Mouse (Mus musculus) heart, embryonic 12.5 days (tissue): ENCODE results near the gene Znhit1. TPM values are rescaled to one million over a fixed set of nuclear protein-coding genes. Genes with fewer than 3 reads are reported as not detected.

Experiments
- ATAC-seq: fragments of 200-750 bp; cut with Nextera tagmentation; 2 replicates; pipeline ENCODE4 v1.8.0; 2017; ENCODE audit warnings: moderate TSS enrichment, moderate library complexity; ENCODE audit not compliant: insufficient number of reproducible peaks, low FRiP score
- H3K27ac ChIP-seq: fragments of 300-500 bp; sonication (generic); 2 replicates; pipeline ENCODE4 v1.5.1; 2016; ENCODE audit warnings: mild to moderate bottlenecking, moderate library complexity; ENCODE audit not compliant: poor library complexity, severe bottlenecking
- H3K27me3 ChIP-seq: fragments of 300-500 bp; sonication (generic); replicated peaks from 2 replicates; pipeline ENCODE4 v1.6.1; 2016; ENCODE audit warnings: mild to moderate bottlenecking, moderate library complexity
- H3K36me3 ChIP-seq: fragments of 300-500 bp; sonication (generic); 2 replicates; pipeline ENCODE4 v1.6.1; 2016; ENCODE audit warnings: mild to moderate bottlenecking, moderate library complexity
- H3K4me1 ChIP-seq: fragments of 300-500 bp; sonication (generic); replicated peaks from 2 replicates; pipeline ENCODE4 v1.6.1; 2016; ENCODE audit warnings: mild to moderate bottlenecking
- H3K4me2 ChIP-seq: fragments of 300-500 bp; sonication (generic); 2 replicates; pipeline ENCODE4 v1.6.1; 2016; ENCODE audit warnings: mild to moderate bottlenecking, moderate library complexity
- H3K4me3 ChIP-seq: fragments of 300-500 bp; sonication (generic); 2 replicates; pipeline ENCODE4 v1.5.1; 2016; ENCODE audit warnings: mild to moderate bottlenecking
- H3K9ac ChIP-seq: fragments of 300-500 bp; sonication (generic); 2 replicates; pipeline ENCODE4 v1.6.1; 2016; ENCODE audit warnings: mild to moderate bottlenecking, moderate library complexity
- H3K9me3 ChIP-seq: fragments of 300-500 bp; sonication (generic); replicated peaks from 2 replicates; pipeline ENCODE4 v1.6.1; 2016; ENCODE audit warnings: mild to moderate bottlenecking, moderate library complexity
- WGBS: fragments of 180-500 bp; shearing (Covaris S2); methylation state at CpG from one replicate; pipeline ENCODE4 v1.1.7; 2016; 5-methylcytosine and 5-hydroxymethylcytosine counted together
- polyA plus RNA-seq: library from polyadenylated mRNA; unstranded; fragments of >200 nt; fragmentation: Nextera tagmentation; extraction: Ambion mirVana; gene quantifications from 2 replicates; pipeline ENCODE4 v1.2.1, GENCODE M21; 2016

Gene Znhit1
- polyA plus RNA-seq, 1 experiment from 2014 or later, result 74.4 TPM

GRCm38 (mm10) chr5:136986695-136987137, 1.1 kb downstream of the Znhit1 start, which contains the start of gene Plod3:
Gene Plod3, plus strand, starts transcription at chr5:136987019.
- under 1% methylated on average over 26 of the region's 26 CpGs for WGBS
- peak within 1 kb of the TSS; percentile 93 for H3K4me2 ChIP-seq
- H3K36me3 ChIP-seq, result peaks cover 53% of the 10 kb centered on the region

GRCm38 (mm10) chr5:136984828-136985227, 3.0 kb downstream of the Znhit1 start:
- 43% methylated on average over 14 of the region's 14 CpGs for WGBS
- no peak for ATAC-seq
- no peaks in the 10 kb centered on the region for H3K27me3 ChIP-seq
- H3K36me3 ChIP-seq, result peaks cover 50% of the 10 kb centered on the region
- H3K9me3 ChIP-seq, result no peaks in the 10 kb centered on the region
- no peak overlapping the region for H3K27ac ChIP-seq
- no peak overlapping the region for H3K9ac ChIP-seq
- no peak overlapping the region for H3K4me3 ChIP-seq
- H3K4me2 ChIP-seq, result no peak overlapping the region
- H3K4me1 ChIP-seq, result peaks cover 17% of the 10 kb centered on the region

More at GRCm38 (mm10) chr5:136986695-136987137, 1.1 kb downstream of the Znhit1 start, which contains the start of gene Plod3:
- no peaks in the 10 kb centered on the region for H3K9me3 ChIP-seq
- peak; percentile 92 for ATAC-seq
- peak within 1 kb of the TSS; percentile 92 for H3K27ac ChIP-seq
- H3K9ac ChIP-seq, result peak within 1 kb of the TSS; percentile 93
- H3K27me3 ChIP-seq, result no peaks in the 10 kb centered on the region
- peak within 1 kb of the TSS; percentile 87 for H3K4me3 ChIP-seq
- H3K4me1 ChIP-seq, result peaks cover 17% of the 10 kb centered on the region

GRCm38 (mm10) chr5:136982338-136982930, 5.4 kb downstream of the Znhit1 start:
- no peak for ATAC-seq
- H3K27ac ChIP-seq, result no peak overlapping the region
- no peak overlapping the region for H3K9ac ChIP-seq
- H3K36me3 ChIP-seq, result peaks cover 39% of the 10 kb centered on the region
- no peaks in the 10 kb centered on the region for H3K27me3 ChIP-seq
- no peak overlapping the region for H3K4me2 ChIP-seq
- no peak overlapping the region for H3K4me3 ChIP-seq
- H3K4me1 ChIP-seq, result peaks cover 8% of the 10 kb centered on the region
- H3K9me3 ChIP-seq, result no peaks in the 10 kb centered on the region
- WGBS, result 62% methylated on average over 14 of the region's 16 CpGs

GRCm38 (mm10) chr5:136980974-136981373, 6.8 kb downstream of the Znhit1 start:
- WGBS, result 84% methylated on average over 8 of the region's 8 CpGs
- Histone ChIP-seq H3K27ac (no peak overlapping the region), H3K9ac (no peak overlapping the region), H3K36me3 (peaks cover 39% of the 10 kb centered on the region), H3K9me3 (no peaks in the 10 kb centered on the region), H3K27me3 (no peaks in the 10 kb centered on the region), H3K4me2 (no peak overlapping the region), H3K4me3 (no peak overlapping the region), H3K4me1 (peaks cover 4% of the 10 kb centered on the region)
- no peak for ATAC-seq

- no peak overlapping the region for H3K27ac ChIP-seq
- H3K9ac ChIP-seq, result no peak overlapping the region
- H3K9me3 ChIP-seq, result no peaks in the 10 kb centered on the region
- H3K4me2 ChIP-seq, result no peak overlapping the region
- 79% methylated on average over 2 of the region's 2 CpGs for WGBS
- H3K4me3 ChIP-seq, result no peak overlapping the region
- ATAC-seq, result no peak
- peaks cover 39% of the 10 kb centered on the region for H3K36me3 ChIP-seq
- H3K27me3 ChIP-seq, result no peaks in the 10 kb centered on the region
- H3K4me1 ChIP-seq, result no peaks in the 10 kb centered on the region; the same call in 1 of the 2 replicates
Measured at GRCm38 (mm10) chr5:136979762-136980161, 8.1 kb downstream of the Znhit1 start.

GRCm38 (mm10) chr5:136977769-136978168, 10.1 kb downstream of the Znhit1 start:
- Histone ChIP-seq H3K27ac (no peak overlapping the region), H3K36me3 (peaks cover 20% of the 10 kb centered on the region), H3K9ac (no peak overlapping the region), H3K4me1 (no peaks in the 10 kb centered on the region; the same call in 1 of the 2 replicates), H3K27me3 (no peaks in the 10 kb centered on the region), H3K4me2 (no peak overlapping the region), H3K4me3 (no peak overlapping the region), H3K9me3 (no peaks in the 10 kb centered on the region)
- WGBS, result 69% methylated on average over 4 of the region's 4 CpGs
- ATAC-seq, result no peak

GRCm38 (mm10) chr5:136973670-136974069, 14.2 kb downstream of the Znhit1 start:
- H3K27me3 ChIP-seq, result no peaks in the 10 kb centered on the region
- no peak overlapping the region for H3K4me3 ChIP-seq
- no peak overlapping the region for H3K27ac ChIP-seq
- 60% methylated on average over 8 of the region's 8 CpGs for WGBS
- no peak overlapping the region for H3K4me2 ChIP-seq
- H3K9me3 ChIP-seq, result no peaks in the 10 kb centered on the region
- ATAC-seq, result no peak
- H3K4me1 ChIP-seq, result no peaks in the 10 kb centered on the region
- H3K36me3 ChIP-seq, result no peaks in the 10 kb centered on the region
- no peak overlapping the region for H3K9ac ChIP-seq

- no peak overlapping the region for H3K4me2 ChIP-seq
- no peak overlapping the region for H3K27ac ChIP-seq
- H3K9me3 ChIP-seq, result no peaks in the 10 kb centered on the region
- no peak; the same call in 1 of the 2 replicates for ATAC-seq
- no peak overlapping the region for H3K4me3 ChIP-seq
- H3K27me3 ChIP-seq, result no peaks in the 10 kb centered on the region
- H3K4me1 ChIP-seq, result peaks cover 19% of the 10 kb centered on the region
- H3K36me3 ChIP-seq, result peaks cover 12% of the 10 kb centered on the region
- 54% methylated on average over 1 of the region's 1 CpGs for WGBS
- no peak overlapping the region for H3K9ac ChIP-seq
Measured at GRCm38 (mm10) chr5:136970703-136971102, 17.1 kb downstream of the Znhit1 start.

GRCm38 (mm10) chr5:136967592-136967991, 20.2 kb downstream of the Znhit1 start:
- Histone ChIP-seq H3K4me1 (peaks cover 37% of the 10 kb centered on the region), H3K36me3 (peaks cover 40% of the 10 kb centered on the region), H3K4me3 (no peak overlapping the region), H3K27ac (peak overlapping the region; percentile 81), H3K9ac (no peak overlapping the region), H3K27me3 (no peaks in the 10 kb centered on the region), H3K4me2 (no peak overlapping the region), H3K9me3 (no peaks in the 10 kb centered on the region)
- 57% methylated on average over 10 of the region's 10 CpGs for WGBS
- no peak for ATAC-seq

- ATAC-seq, result no peak
Measured at GRCm38 (mm10) chr5:136966861-136967455, 20.9 kb downstream of the Znhit1 start.

GRCm38 (mm10) chr5:136966331-136966730, 21.5 kb downstream of the Znhit1 start, which contains the start of gene Cldn15:
Gene Cldn15, plus strand, starts transcription at chr5:136966616.
- Histone ChIP-seq H3K27me3 (no peaks in the 10 kb centered on the region), H3K27ac (peak within 1 kb of the TSS; percentile 81), H3K4me1 (peaks cover 40% of the 10 kb centered on the region), H3K36me3 (peaks cover 40% of the 10 kb centered on the region), H3K4me3 (no peak within 1 kb of the TSS), H3K9me3 (no peaks in the 10 kb centered on the region), H3K9ac (peak within 1 kb of the TSS; percentile 42), H3K4me2 (no peak within 1 kb of the TSS; the same call in 1 of the 2 replicates)
- 0 out of 2 replicates have a peak, but pooled peaks have one; percentile 9 for ATAC-seq
- WGBS, result 57% methylated on average over 6 of the region's 6 CpGs

More at GRCm38 (mm10) chr5:136966861-136967455, 20.9 kb downstream of the Znhit1 start:
- Histone ChIP-seq H3K27ac (peak overlapping the region; percentile 81), H3K4me1 (peaks cover 37% of the 10 kb centered on the region), H3K9ac (no peak overlapping the region), H3K9me3 (no peaks in the 10 kb centered on the region), H3K4me3 (no peak overlapping the region), H3K27me3 (no peaks in the 10 kb centered on the region), H3K36me3 (peaks cover 40% of the 10 kb centered on the region), H3K4me2 (no peak overlapping the region; the same call in 1 of the 2 replicates)
- 89% methylated on average over 4 of the region's 4 CpGs for WGBS
